In genomic region chr8:8655346-8656340, GRCm38 (mm10) we compare ENCODE assay signal across 9 mouse cellular contexts. TPM values are rescaled to one million over a fixed set of nuclear protein-coding genes. Genes with fewer than 3 reads are reported as not detected.
DNase-seq lines count a peak whose midpoint lies in the region; ATAC-seq and TF ChIP-seq lines count a peak whose summit lies in the region.
"Had no signal": no experiment of that assay in that cellular context is flagged by ENCODE, and none has a peak within 500 bp of the region (broad histone marks: within the 10 kb centered on the region; RNA-seq: fewer than 3 reads in every experiment).

No protein-coding gene starts in this region.

- no peak for TF ChIP-seq POLR2A in brain, embryonic 14.5 days (IDR thresholded peaks at IDR 0.05; ENCODE audit: borderline replicate concordance, extremely low read depth, insufficient read depth, insufficient read length, poor library complexity, severe bottlenecking)

- no peaks in the 10 kb centered on the region for H3K9me3 ChIP-seq in heart, embryonic 12.5 days (replicated peaks)
- no peaks in the 10 kb centered on the region for H3K9me3 ChIP-seq in hindbrain, embryonic 10.5 days
- no peaks in the 10 kb centered on the region for H3K9me3 ChIP-seq in midbrain, embryonic 14.5 days (ENCODE audit: control insufficient read depth, low read length)

- H3K9ac ChIP-seq in heart, embryonic 12.5 days, result peak overlapping the region; percentile 57
- peak overlapping the region; percentile 85; the same call in 1 of the 2 replicates for H3K9ac ChIP-seq in midbrain, embryonic 14.5 days (replicated peaks; ENCODE audit: low read length)

- no peak overlapping the region for H3K27ac ChIP-seq in heart, embryonic 12.5 days (ENCODE audit: poor library complexity, severe bottlenecking)
- peak overlapping the region; percentile 98 for H3K27ac ChIP-seq in hindbrain, embryonic 10.5 days
- H3K27ac ChIP-seq in midbrain, embryonic 14.5 days (replicated peaks; ENCODE audit: low read depth, low read length), result peak overlapping the region; percentile 43
- H3K27ac ChIP-seq: macrophage had no signal

- no peak for ATAC-seq in heart, embryonic 12.5 days (ENCODE audit: insufficient number of reproducible peaks, low FRiP score)
- ATAC-seq in midbrain, embryonic 14.5 days (ENCODE audit: low FRiP score, low TSS enrichment), result peak; percentile 7; the same call in 1 of the 2 replicates

- DNase-seq in heart, adult 8-10 months (ENCODE audit: low spot score), result no peak
- peak; percentile 94 for DNase-seq in brain, embryonic 14.5 days (ENCODE audit: low read depth)
- peak; percentile 45 for DNase-seq in hindbrain, embryonic 10.5 days (ENCODE audit: low spot score)
- peak; percentile 74 for DNase-seq in midbrain, embryonic 14.5 days
- DNase-seq in urinary bladder, adult 2 months (ENCODE audit: low spot score), result no peak
- DNase-seq in gastrocnemius, postnatal 36 days, result no peak
- DNase-seq in right cerebral cortex, adult 2 months (ENCODE audit: low spot score in 2 of 2), result no peak

- no peaks in the 10 kb centered on the region for H3K27me3 ChIP-seq in heart, embryonic 12.5 days (replicated peaks)
- peaks cover 21% of the 10 kb centered on the region for H3K27me3 ChIP-seq in hindbrain, embryonic 10.5 days (ENCODE audit: insufficient read depth, poor library complexity, severe bottlenecking)
- peaks cover 28% of the 10 kb centered on the region for H3K27me3 ChIP-seq in midbrain, embryonic 14.5 days (ENCODE audit: control insufficient read depth, insufficient read depth, low read length)

- peak overlapping the region; percentile 67 for H3K4me2 ChIP-seq in heart, embryonic 12.5 days
- H3K4me2 ChIP-seq in midbrain, embryonic 14.5 days (ENCODE audit: low read length), result peak overlapping the region; percentile 91

- peaks cover 54% of the 10 kb centered on the region for H3K4me1 ChIP-seq in heart, embryonic 12.5 days (replicated peaks)
- peaks cover 83% of the 10 kb centered on the region for H3K4me1 ChIP-seq in hindbrain, embryonic 10.5 days (replicated peaks)
- peaks cover 50% of the 10 kb centered on the region for H3K4me1 ChIP-seq in midbrain, embryonic 14.5 days (ENCODE audit: control insufficient read depth, insufficient read depth, low read length)

- H3K36me3 ChIP-seq in heart, embryonic 12.5 days, result no peaks in the 10 kb centered on the region
- peaks cover 24% of the 10 kb centered on the region; the same call in 1 of the 2 replicates for H3K36me3 ChIP-seq in hindbrain, embryonic 10.5 days
- no peaks in the 10 kb centered on the region for H3K36me3 ChIP-seq in midbrain, embryonic 14.5 days (ENCODE audit: control insufficient read depth, insufficient read depth, low read length)

- intact Hi-C loops in gastrocnemius, postnatal 36 days (cut with DNase I), result no loop called here

- WGBS in heart, embryonic 12.5 days, result 31% methylated on average over 24 of the region's 24 CpGs
- 10% methylated on average over 24 of the region's 24 CpGs for WGBS in hindbrain, embryonic 10.5 days
- WGBS in midbrain, embryonic 14.5 days, result 3% methylated on average over 24 of the region's 24 CpGs

- TF ChIP-seq CTCF in brain, embryonic 14.5 days (IDR thresholded peaks at IDR 0.05; ENCODE audit: borderline replicate concordance, extremely low read depth, insufficient read depth, insufficient read length), result no peak

- peak overlapping the region; percentile 30 for H3K4me3 ChIP-seq in heart, embryonic 12.5 days
- peak overlapping the region; percentile 98 for H3K4me3 ChIP-seq in hindbrain, embryonic 10.5 days
- H3K4me3 ChIP-seq in midbrain, embryonic 14.5 days (replicated peaks; ENCODE audit: low read depth, low read length), result peak overlapping the region; percentile 89

RNA-seq across cellular contexts. Expression of gene Efnb2, which starts 5.4 kb away (rescaled TPM):
- polyA plus RNA-seq in heart, embryonic 12.5 days (2016; fragmentation: Nextera tagmentation; extraction: Ambion mirVana), result 25.4 and 27.1 TPM in 2 replicates
- 10 to 100 TPM; 17.0 to 20.8 (median 17.7) TPM for total RNA-seq in heart, adult 8-10 months (2022)
- polyA plus RNA-seq in brain, embryonic 14.5 days (2012; rRNA removed), result 89.3 and 111 TPM in 2 replicates
- polyA plus RNA-seq in hindbrain, embryonic 10.5 days (2016; fragmentation: Nextera tagmentation; extraction: Ambion mirVana), result 33.8 and 34.7 TPM in 2 replicates
- polyA plus RNA-seq in midbrain, embryonic 14.5 days (2014; fragmentation: Nextera tagmentation; extraction: Ambion mirVana), result 14.0 and 17.1 TPM in 2 replicates
- polyA plus RNA-seq in urinary bladder, adult 2 months (2012; rRNA removed), result 27.6 and 30.5 TPM in 2 replicates
- total RNA-seq in gastrocnemius, postnatal 36 days (2021), result 1 to 10 TPM; 5.7 to 7.0 TPM

RNA-seq across cellular contexts. Expression of gene Arglu1, which starts 34.7 kb away (rescaled TPM):
- polyA plus RNA-seq in heart, embryonic 12.5 days (2016; fragmentation: Nextera tagmentation; extraction: Ambion mirVana), result 111 TPM in 2 replicates
- 10 to 100 TPM; 21.1 to 35.1 (median 27.4) TPM for total RNA-seq in heart, adult 8-10 months (2022)
- polyA plus RNA-seq in brain, embryonic 14.5 days (2012; rRNA removed), result 201 and 255 TPM in 2 replicates
- polyA plus RNA-seq in hindbrain, embryonic 10.5 days (2016; fragmentation: Nextera tagmentation; extraction: Ambion mirVana), result 145 and 165 TPM in 2 replicates
- 179 and 201 TPM in 2 replicates for polyA plus RNA-seq in midbrain, embryonic 14.5 days (2014; fragmentation: Nextera tagmentation; extraction: Ambion mirVana)
- 107 and 133 TPM in 2 replicates for polyA plus RNA-seq in urinary bladder, adult 2 months (2012; rRNA removed)
- total RNA-seq in gastrocnemius, postnatal 36 days (2021), result 10 to 100 TPM; 31.0 to 34.5 TPM

Comparison
In these comparisons a context has a peak if more than half of its experiments do, and no peak if none do; other contexts are left out.
1. H3K4me3 ChIP-seq: peak in every context shown above with its lines; median percentile 98 in hindbrain, embryonic 10.5 days; 89 in midbrain, embryonic 14.5 days; 30 in heart, embryonic 12.5 days.
2. DNase-seq: peak in brain, embryonic 14.5 days (single experiment), hindbrain, embryonic 10.5 days (single experiment) and midbrain, embryonic 14.5 days (single experiment); none in heart, adult 8-10 months (single experiment), urinary bladder, adult 2 months (single experiment), gastrocnemius, postnatal 36 days (0 of 2) and right cerebral cortex, adult 2 months (0 of 2).